Mouse (Mus musculus): ENCODE data around the gene Svep1. TPM values are rescaled to one million over a fixed set of nuclear protein-coding genes. Genes with fewer than 3 reads are reported as not detected.

Gene Svep1
- polyA plus RNA-seq, 1 experiment from 2014 or later: 1.6 TPM

DNA sequence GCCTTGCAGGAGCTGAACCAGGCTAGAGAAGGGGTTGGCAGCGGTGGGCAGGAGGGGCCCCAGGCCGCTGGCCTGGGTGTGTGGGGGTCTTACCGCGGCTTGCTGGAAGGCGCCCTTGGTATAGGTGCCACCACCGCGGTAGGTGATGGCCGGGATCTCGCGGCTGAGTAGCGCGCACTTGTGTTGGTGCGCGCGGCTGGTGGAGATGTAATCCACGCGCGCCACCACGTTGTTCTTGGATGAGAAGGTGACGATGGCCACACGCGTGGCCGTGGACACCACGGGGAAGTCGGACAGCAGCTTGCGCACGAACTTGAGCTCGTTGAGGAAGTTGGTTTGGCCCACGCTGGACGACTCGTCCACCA is 927 bp downstream of the Svep1 start:
- H3K36me3 ChIP-seq (ENCODE audit: control insufficient read depth, insufficient read depth, low read length): no peaks in the 10 kb centered on the region
- H3K4me3 ChIP-seq (ENCODE audit: low read depth, low read length): peak overlapping the region; percentile 49
- peak; percentile 36 for DNase-seq (ENCODE audit: low spot score)
- WGBS: under 1% methylated on average over 31 of the region's 31 CpGs
- peaks cover 24% of the 10 kb centered on the region for H3K27me3 ChIP-seq (replicated peaks; ENCODE audit: control insufficient read depth, insufficient read depth, low read length)
- no peak for ATAC-seq (replicated peaks; ENCODE audit: low FRiP score)
- H3K4me1 ChIP-seq (replicated peaks; ENCODE audit: control insufficient read depth, insufficient read depth, low read length): no peaks in the 10 kb centered on the region
- no peaks in the 10 kb centered on the region for H3K9me3 ChIP-seq (ENCODE audit: control insufficient read depth, low read length)
- H3K9ac ChIP-seq (ENCODE audit: low read depth, low read length): 0 out of 2 replicates have a peak overlapping the region, but pooled peaks have one; percentile 17
- no peak overlapping the region for H3K27ac ChIP-seq (ENCODE audit: low read depth, low read length)
- peak overlapping the region; percentile 74 for H3K4me2 ChIP-seq

DNA sequence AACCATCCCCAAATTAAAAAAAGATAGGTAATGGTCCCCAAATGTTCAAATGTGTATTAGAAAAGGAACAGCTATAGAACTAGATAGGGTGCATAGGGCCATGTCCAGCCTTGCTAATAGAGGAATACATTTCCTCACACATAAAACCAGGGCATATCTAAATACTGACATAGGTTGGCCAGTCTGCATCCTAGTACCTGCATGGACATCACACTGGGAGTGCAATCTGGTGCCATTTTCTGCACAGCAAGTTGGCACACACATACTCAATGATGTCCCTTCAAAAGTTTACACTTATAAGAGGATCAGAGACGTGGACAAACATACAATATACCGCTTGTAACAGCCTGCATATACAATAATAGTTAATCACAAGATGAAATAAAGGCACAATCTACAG is 5.0 kb downstream of the Svep1 start:
- Histone ChIP-seq H3K4me3 (ENCODE audit: low read depth, low read length) (no peak overlapping the region), H3K4me1 (replicated peaks; ENCODE audit: control insufficient read depth, insufficient read depth, low read length) (no peaks in the 10 kb centered on the region), H3K27ac (ENCODE audit: low read depth, low read length) (no peak overlapping the region), H3K9ac (ENCODE audit: low read depth, low read length) (no peak overlapping the region), H3K9me3 (ENCODE audit: control insufficient read depth, low read length) (no peaks in the 10 kb centered on the region), H3K27me3 (replicated peaks; ENCODE audit: control insufficient read depth, insufficient read depth, low read length) (peaks cover 17% of the 10 kb centered on the region), H3K4me2 (no peak overlapping the region), H3K36me3 (ENCODE audit: control insufficient read depth, insufficient read depth, low read length) (no peaks in the 10 kb centered on the region)
- 74% methylated on average over 2 of the region's 2 CpGs for WGBS
- DNase-seq (ENCODE audit: low spot score) (no peak), ATAC-seq (replicated peaks; ENCODE audit: low FRiP score) (no peak)

- no peak overlapping the region for H3K4me3 ChIP-seq (ENCODE audit: low read depth, low read length)
- no peaks in the 10 kb centered on the region for H3K4me1 ChIP-seq (replicated peaks; ENCODE audit: control insufficient read depth, insufficient read depth, low read length)
- DNase-seq (ENCODE audit: low spot score) (no peak), ATAC-seq (replicated peaks; ENCODE audit: low FRiP score) (no peak)
- peaks cover 8% of the 10 kb centered on the region for H3K27me3 ChIP-seq (replicated peaks; ENCODE audit: control insufficient read depth, insufficient read depth, low read length)
- no peak overlapping the region for H3K4me2 ChIP-seq
- no peaks in the 10 kb centered on the region for H3K36me3 ChIP-seq (ENCODE audit: control insufficient read depth, insufficient read depth, low read length)
- no peak overlapping the region for H3K27ac ChIP-seq (ENCODE audit: low read depth, low read length)
- 0 out of 2 replicates have a peak, but pooled peaks cover under 1% of the 10 kb centered on the region for H3K9me3 ChIP-seq (ENCODE audit: control insufficient read depth, low read length)
- 65% methylated on average over 4 of the region's 4 CpGs for WGBS
- no peak overlapping the region for H3K9ac ChIP-seq (ENCODE audit: low read depth, low read length)
Measured at GRCm38 (mm10) chr4:58200826-58201225, 5.8 kb downstream of the Svep1 start.

- Histone ChIP-seq H3K36me3 (ENCODE audit: control insufficient read depth, insufficient read depth, low read length) (peaks cover 3% of the 10 kb centered on the region; the same call in 1 of the 2 replicates), H3K9ac (ENCODE audit: low read depth, low read length) (no peak overlapping the region), H3K27me3 (replicated peaks; ENCODE audit: control insufficient read depth, insufficient read depth, low read length) (no peaks in the 10 kb centered on the region), H3K4me1 (replicated peaks; ENCODE audit: control insufficient read depth, insufficient read depth, low read length) (no peaks in the 10 kb centered on the region), H3K27ac (ENCODE audit: low read depth, low read length) (no peak overlapping the region), H3K4me2 (no peak overlapping the region), H3K9me3 (ENCODE audit: control insufficient read depth, low read length) (0 out of 2 replicates have a peak, but pooled peaks cover 2% of the 10 kb centered on the region), H3K4me3 (ENCODE audit: low read depth, low read length) (no peak overlapping the region)
- ATAC-seq (replicated peaks; ENCODE audit: low FRiP score) (no peak), DNase-seq (ENCODE audit: low spot score) (no peak)
- WGBS: 82% methylated on average over 4 of the region's 4 CpGs
Measured at GRCm38 (mm10) chr4:58197230-58197629, 9.4 kb downstream of the Svep1 start.

GRCm38 (mm10) chr4:58196795-58197194 is 9.9 kb downstream of the Svep1 start:
- Histone ChIP-seq H3K27ac (ENCODE audit: low read depth, low read length) (no peak overlapping the region), H3K27me3 (replicated peaks; ENCODE audit: control insufficient read depth, insufficient read depth, low read length) (no peaks in the 10 kb centered on the region), H3K4me1 (replicated peaks; ENCODE audit: control insufficient read depth, insufficient read depth, low read length) (no peaks in the 10 kb centered on the region), H3K36me3 (ENCODE audit: control insufficient read depth, insufficient read depth, low read length) (peaks cover 3% of the 10 kb centered on the region; the same call in 1 of the 2 replicates), H3K4me2 (no peak overlapping the region), H3K9me3 (ENCODE audit: control insufficient read depth, low read length) (0 out of 2 replicates have a peak, but pooled peaks cover 2% of the 10 kb centered on the region), H3K4me3 (ENCODE audit: low read depth, low read length) (no peak overlapping the region), H3K9ac (ENCODE audit: low read depth, low read length) (no peak overlapping the region)
- no peak for ATAC-seq (replicated peaks; ENCODE audit: low FRiP score)
- 86% methylated on average over 4 of the region's 4 CpGs for WGBS
- DNase-seq (ENCODE audit: low spot score): no peak

- ATAC-seq (replicated peaks; ENCODE audit: low FRiP score) (no peak), DNase-seq (ENCODE audit: low spot score) (no peak)
- Histone ChIP-seq H3K9ac (ENCODE audit: low read depth, low read length) (no peak overlapping the region), H3K9me3 (ENCODE audit: control insufficient read depth, low read length) (0 out of 2 replicates have a peak, but pooled peaks cover 2% of the 10 kb centered on the region), H3K36me3 (ENCODE audit: control insufficient read depth, insufficient read depth, low read length) (peaks cover 3% of the 10 kb centered on the region; the same call in 1 of the 2 replicates), H3K27me3 (replicated peaks; ENCODE audit: control insufficient read depth, insufficient read depth, low read length) (no peaks in the 10 kb centered on the region), H3K4me3 (ENCODE audit: low read depth, low read length) (no peak overlapping the region), H3K4me1 (replicated peaks; ENCODE audit: control insufficient read depth, insufficient read depth, low read length) (no peaks in the 10 kb centered on the region), H3K27ac (ENCODE audit: low read depth, low read length) (no peak overlapping the region), H3K4me2 (no peak overlapping the region)
- 89% methylated on average over 2 of the region's 2 CpGs for WGBS
Measured at GRCm38 (mm10) chr4:58195936-58196335, 10.7 kb downstream of the Svep1 start.

DNA sequence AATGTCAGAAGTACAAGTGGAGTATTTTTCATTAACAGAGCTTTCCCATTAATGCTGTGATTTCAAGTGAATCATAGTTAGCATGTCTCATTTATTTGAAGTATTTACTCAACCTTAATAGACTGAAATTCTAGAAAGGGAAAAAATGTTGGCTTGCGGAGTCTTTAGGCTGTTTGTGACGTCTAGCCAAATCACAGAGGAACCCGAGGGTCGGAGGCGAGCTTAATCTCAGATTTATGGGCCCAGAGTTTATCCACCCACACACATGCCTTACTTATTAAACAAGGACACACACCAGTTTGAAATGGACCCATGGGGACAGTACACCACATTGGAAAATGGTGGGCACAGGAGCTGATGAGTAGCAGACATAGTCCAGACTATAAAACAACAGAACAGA is 17.4 kb downstream of the Svep1 start:
- Histone ChIP-seq H3K4me2 (no peak overlapping the region), H3K9ac (ENCODE audit: low read depth, low read length) (no peak overlapping the region), H3K36me3 (ENCODE audit: control insufficient read depth, insufficient read depth, low read length) (no peaks in the 10 kb centered on the region), H3K4me1 (replicated peaks; ENCODE audit: control insufficient read depth, insufficient read depth, low read length) (no peaks in the 10 kb centered on the region), H3K9me3 (ENCODE audit: control insufficient read depth, low read length) (no peaks in the 10 kb centered on the region), H3K27ac (ENCODE audit: low read depth, low read length) (no peak overlapping the region), H3K27me3 (replicated peaks; ENCODE audit: control insufficient read depth, insufficient read depth, low read length) (no peaks in the 10 kb centered on the region), H3K4me3 (ENCODE audit: low read depth, low read length) (no peak overlapping the region)
- 77% methylated on average over 5 of the region's 5 CpGs for WGBS
- DNase-seq (ENCODE audit: low spot score) (no peak), ATAC-seq (replicated peaks; ENCODE audit: low FRiP score) (no peak)

DNA sequence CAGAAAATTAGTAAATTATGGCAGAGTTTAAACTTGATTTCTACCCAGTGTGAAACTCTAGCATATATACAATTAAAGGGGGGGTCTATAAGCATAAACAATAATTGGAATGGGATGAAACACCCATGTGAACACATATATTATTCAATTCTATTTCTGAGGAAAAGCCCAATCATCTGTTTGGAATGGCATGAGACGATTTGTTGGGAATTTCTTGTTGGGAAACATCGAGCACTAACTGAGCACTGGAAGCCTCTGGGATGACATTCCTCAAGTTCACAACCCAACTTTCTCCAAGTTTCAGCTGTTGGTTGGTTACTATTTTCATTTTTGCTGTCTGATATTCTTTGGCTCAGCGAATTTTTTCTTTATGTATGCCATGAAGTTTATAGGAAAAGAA is 21.3 kb downstream of the Svep1 start:
- Histone ChIP-seq H3K27ac (ENCODE audit: low read depth, low read length) (no peak overlapping the region), H3K36me3 (ENCODE audit: control insufficient read depth, insufficient read depth, low read length) (no peaks in the 10 kb centered on the region), H3K9ac (ENCODE audit: low read depth, low read length) (no peak overlapping the region), H3K4me2 (no peak overlapping the region), H3K27me3 (replicated peaks; ENCODE audit: control insufficient read depth, insufficient read depth, low read length) (no peaks in the 10 kb centered on the region), H3K9me3 (ENCODE audit: control insufficient read depth, low read length) (no peaks in the 10 kb centered on the region), H3K4me1 (replicated peaks; ENCODE audit: control insufficient read depth, insufficient read depth, low read length) (no peaks in the 10 kb centered on the region), H3K4me3 (ENCODE audit: low read depth, low read length) (no peak overlapping the region)
- ATAC-seq (replicated peaks; ENCODE audit: low FRiP score) (no peak), DNase-seq (ENCODE audit: low spot score) (no peak)
- 63% methylated on average over 3 of the region's 3 CpGs for WGBS

- DNase-seq (ENCODE audit: low spot score) (no peak), ATAC-seq (replicated peaks; ENCODE audit: low FRiP score) (no peak)
- Histone ChIP-seq H3K9ac (ENCODE audit: low read depth, low read length) (no peak overlapping the region), H3K4me1 (replicated peaks; ENCODE audit: control insufficient read depth, insufficient read depth, low read length) (no peaks in the 10 kb centered on the region), H3K4me2 (no peak overlapping the region), H3K9me3 (ENCODE audit: control insufficient read depth, low read length) (no peaks in the 10 kb centered on the region), H3K36me3 (ENCODE audit: control insufficient read depth, insufficient read depth, low read length) (no peaks in the 10 kb centered on the region), H3K27ac (ENCODE audit: low read depth, low read length) (no peak overlapping the region), H3K4me3 (ENCODE audit: low read depth, low read length) (no peak overlapping the region), H3K27me3 (replicated peaks; ENCODE audit: control insufficient read depth, insufficient read depth, low read length) (no peaks in the 10 kb centered on the region)
- WGBS: 58% methylated on average over 5 of the region's 5 CpGs
Measured at GRCm38 (mm10) chr4:58184681-58185341, 21.8 kb downstream of the Svep1 start.
